Mouse (Mus musculus) 416B (cell line): ENCODE results near the gene Pbld2.
"Not testable (repeated sequence)": the region's sequence is repeated elsewhere in the genome, so short reads cannot be mapped to it uniquely, and the experiment has no call there.

ENCODE experiments used
- DNase-seq: peaks from one replicate; pipeline ENCODE4 v3.0.0; 2011; ENCODE audit warnings: low read depth

Gene Pbld2

DNA sequence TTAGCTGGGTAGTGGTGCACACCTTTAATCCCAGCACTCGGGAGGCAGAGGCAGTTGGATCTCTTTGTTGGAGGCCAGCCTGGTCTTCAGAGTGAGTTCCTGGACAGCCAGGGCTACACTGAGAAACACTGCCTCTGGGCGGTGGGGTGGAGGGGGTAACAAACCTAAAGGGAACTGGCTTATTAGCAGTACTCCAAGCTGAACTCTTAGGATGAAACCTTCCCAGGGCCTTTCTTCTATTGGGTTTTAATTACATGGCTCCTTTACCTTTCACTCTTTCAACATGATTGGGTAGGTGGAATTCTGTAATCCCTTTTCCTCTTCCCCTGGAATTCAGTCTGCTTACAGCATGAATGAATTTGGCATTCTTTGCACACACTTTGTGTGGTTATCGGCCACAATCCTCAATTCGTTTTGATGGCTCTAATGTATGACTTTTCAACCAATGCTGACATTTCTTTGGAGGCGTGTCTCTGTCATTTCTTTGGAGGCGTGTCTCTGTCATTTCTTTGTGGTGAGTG is 1.4 kb downstream of the Pbld2 start:
- DNase-seq: no peak

GRCm38 (mm10) chr10:63026156-63026794 is 2.2 kb downstream of the Pbld2 start:
- no peak for DNase-seq

DNA sequence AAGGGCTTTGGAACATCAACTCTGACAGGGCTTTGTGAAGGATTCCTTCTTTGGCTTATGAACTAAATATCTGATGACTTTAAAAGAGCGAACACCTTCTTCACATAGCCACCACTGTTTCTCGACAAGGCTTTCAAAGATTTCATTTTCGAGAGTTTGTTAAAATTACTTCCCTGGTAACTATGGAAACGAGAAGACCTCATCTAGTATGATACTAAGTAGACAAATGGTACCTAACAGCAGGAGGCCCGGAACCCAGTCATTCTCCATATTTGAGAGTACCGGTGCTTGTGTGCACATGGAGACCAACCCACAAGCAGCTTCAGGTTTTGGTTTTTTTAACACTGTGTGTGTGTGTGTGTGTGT is 2.7 kb downstream of the Pbld2 start:
- DNase-seq: no peak

DNA sequence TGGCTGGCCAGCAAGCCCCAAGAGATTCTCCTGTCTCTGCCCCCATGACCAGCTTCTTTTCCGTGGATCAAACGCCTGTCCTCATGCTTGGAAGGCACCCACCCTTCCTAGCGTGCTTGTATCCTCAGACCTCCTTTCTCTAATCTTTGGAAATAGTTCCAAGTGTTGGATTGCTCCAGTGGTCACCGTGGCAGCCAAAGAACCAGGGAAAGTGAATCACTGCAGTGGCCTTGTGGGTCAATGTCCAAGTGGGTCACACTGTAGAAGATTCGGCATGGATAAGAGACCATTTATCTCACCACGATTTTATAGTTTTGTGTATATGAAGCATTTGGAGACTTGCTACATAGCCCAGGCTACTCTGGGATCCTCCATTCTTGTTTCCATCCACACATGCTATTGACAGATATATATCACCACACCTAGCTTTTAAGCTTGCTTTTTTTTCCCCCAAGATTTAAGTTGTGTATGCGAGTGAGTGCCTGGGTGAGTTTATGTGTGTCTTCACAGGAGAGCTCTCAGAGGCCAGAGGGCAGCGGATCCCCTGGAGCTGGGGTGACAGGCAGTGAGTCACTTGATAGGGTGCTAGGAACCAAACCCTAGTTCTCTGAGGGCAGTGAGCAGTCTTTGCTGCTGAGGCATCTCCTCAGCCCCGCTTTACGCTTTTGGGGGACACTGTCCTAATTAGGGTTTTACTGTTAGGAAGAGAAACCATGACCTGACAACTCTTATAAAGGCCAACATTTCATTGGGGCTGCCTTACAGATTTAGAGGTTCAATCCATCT is 3.5 kb downstream of the Pbld2 start:
- no peak for DNase-seq

- DNase-seq: no peak
Observed at GRCm38 (mm10) chr10:63028396-63028795, 4.3 kb downstream of the Pbld2 start.

DNA sequence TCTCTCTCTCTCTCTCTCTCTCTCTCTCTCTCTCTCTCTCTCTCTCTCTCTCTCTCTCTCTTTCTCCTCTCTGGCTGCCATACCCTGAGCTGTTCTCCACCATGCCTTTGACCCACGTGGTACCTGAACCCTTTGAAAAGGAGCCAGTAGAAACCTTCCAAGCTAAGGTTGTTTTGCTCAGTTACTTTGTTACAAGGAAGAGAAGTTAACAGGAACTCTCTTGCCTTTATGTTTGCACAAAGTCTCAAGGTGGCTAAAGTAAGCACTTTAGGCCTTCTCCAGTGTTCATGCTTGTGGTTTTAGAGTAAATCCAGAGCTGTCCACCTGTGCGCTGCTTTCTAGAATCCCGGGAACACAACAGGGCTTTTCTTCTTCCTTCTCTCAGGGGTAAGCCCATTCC is 8.2 kb downstream of the Pbld2 start:
- DNase-seq: no peak

DNA sequence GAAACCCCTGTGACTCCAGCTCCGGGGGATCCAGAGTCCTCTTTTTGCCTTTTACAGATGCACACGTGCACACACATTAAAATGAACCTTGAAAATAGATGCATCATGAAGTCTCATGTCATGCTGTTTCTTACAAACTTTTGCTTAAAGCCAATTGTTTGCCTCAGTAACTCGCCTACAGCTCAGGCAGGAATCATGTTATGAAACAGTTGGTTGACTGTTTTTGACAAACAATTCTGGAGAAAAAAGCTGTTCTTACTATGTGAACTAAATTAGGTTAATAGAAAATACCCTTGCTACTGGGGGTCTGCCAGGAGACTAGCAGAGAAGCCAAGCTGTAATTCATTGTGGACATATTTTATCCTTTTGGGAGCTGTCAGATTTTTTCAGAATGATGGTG is 8.8 kb downstream of the Pbld2 start:
- no peak for DNase-seq

DNA sequence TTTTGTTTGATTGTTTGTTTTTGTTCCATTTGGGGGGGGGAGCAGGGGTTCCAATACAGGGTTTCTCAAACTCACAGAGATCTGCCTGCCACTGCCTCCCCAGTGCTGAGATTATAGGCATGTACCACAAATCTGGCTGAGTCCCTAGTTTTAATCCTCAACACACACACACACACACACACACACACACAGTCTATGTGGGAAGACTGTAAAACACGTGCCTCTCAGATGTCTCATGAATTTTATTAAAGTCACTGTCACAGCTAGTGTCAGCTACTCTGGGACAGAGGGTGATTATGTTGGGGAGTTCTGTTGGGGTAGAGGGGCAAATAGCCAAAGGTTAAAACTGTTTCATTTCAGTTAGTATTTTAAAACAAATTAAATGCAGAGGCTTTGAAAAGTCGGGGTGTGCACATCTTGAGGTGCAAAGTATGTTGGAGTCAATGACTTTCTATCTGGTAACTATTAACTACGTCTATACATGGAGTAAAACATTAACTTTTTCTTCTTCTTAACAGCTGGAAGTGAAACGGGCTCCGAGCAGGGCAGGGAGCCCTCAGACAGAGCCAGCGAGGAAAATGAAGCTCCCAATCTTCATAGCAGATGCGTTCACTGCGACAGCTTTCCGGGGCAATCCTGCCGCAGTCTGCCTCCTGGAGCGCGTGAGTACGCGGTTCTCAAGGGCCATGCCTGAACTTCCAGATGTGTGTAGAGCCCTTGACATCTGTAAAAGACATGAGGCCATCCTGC is 14.6 kb downstream of the Pbld2 start:
- no peak for DNase-seq

- no peak for DNase-seq
Observed at GRCm38 (mm10) chr10:63039867-63040628, 15.9 kb downstream of the Pbld2 start.

DNA sequence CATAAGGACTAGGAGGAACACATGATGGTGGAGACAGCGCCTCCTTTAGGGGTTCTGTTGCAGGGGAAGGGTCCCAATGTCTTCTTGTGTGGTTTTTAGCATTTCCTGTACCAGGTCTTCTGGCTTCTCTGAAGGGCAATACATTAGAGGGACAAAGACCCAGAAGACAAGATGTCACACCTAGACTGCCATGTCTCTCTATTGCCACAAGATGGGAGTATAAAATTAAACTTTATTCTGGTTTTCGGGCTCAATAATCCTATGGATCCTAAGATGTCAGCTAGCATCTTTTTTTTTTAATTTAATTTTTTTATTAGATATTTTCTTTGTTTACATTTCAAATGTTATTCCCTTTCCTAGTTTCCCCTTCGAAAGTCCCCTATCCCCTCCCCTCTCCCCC is 19.0 kb downstream of the Pbld2 start:
- peak; percentile 40 for DNase-seq

DNA sequence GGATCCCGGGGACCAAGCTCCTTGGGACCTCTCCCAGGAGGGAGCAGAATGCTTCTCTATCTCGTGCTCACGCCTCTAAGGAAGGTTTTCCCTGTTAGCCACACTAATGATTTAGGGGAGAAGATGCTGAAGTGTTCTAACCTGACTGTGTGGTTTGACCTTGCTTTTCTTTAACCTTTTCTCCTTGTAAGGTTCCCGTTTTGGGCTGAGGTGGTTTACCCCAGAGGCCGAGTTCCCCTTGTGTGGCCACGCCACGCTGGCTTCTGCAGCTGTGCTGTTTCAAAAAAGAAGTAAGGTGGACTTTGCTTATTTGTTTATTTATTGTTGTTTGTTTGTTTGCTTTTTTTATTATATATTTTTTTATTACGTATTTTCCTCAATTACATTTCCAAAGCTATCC is 23.6 kb downstream of the Pbld2 start:
- DNase-seq: no peak

DNA sequence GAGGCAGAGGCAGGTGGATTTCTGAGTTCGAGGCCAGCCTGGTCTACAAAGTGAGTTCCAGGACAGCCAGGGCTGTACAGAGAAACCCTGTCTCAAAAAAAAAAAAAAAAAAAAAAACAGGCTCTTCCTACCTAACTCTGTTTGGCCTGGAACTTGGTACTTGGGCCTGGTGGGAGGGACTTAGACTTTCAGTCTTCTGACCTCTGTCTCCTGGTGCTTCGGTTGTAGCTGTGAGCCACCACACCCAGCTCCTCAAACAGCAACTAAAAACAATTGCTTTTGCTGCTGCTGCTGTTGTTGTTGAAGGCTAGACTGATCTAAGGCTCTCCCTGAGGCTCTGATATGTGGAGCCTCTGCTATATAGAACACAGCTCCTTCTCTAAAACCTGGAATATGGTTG is 25.0 kb downstream of the Pbld2 start:
- DNase-seq: no peak

DNA sequence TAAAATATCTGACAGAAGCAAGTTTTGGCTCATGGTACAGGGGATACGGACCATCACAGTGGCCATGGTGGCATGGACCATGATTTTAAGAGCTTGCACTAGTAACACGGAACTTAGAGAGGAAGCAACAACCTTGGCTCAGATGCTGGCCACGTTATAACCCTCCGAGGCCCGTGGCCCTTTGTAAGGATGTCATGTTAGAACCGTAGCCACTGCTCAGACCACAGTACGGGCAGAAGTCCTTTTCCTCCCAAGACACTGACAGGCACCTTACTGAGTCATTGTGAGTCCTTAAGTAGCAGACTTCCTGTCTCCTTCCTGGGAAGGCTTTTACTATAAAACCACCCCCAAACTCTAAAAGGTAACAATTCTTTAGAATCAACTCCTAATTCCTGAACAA is 27.2 kb downstream of the Pbld2 start:
- peak; percentile 69 for DNase-seq

DNA sequence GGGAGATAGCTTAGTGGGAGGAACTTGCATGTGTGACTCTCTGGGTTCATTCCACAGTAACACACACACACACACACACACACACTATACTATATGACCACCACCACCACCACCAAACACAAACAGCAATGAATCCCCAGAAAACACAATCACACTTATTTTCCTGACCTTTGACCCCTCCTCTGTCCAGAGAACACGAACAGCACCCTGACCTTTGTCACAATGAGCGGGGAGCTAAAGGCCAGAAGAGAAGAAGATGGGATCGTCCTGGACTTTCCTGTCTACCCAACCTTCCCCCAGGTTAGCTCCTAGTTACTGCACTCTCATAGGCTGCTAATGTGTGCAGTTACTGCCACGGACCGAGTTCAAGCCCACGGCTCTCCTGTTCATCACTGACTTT is 27.9 kb downstream of the Pbld2 start:
- no peak for DNase-seq

DNA sequence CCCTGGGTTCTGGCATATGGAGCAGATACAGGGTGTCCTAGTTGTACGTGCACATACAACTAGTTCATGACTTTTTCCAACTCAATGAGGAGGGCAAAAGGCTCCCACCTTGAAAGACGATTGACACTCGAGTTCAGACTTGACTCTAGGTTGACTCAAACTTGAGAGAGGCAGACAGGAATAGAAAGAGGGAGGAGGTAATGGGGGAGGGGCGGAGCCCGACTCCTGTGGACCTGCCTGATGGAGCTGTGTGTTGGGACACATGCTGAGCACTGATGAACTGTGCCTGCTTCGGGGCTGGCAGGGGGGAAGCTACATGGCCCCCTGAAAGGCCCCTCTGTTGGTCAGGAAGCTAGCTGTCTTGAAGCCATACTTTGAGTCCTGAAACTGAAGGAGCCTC is 28.9 kb downstream of the Pbld2 start:
- DNase-seq: no peak

GRCm38 (mm10) chr10:63054071-63054470 is 30.0 kb downstream of the Pbld2 start:
- DNase-seq: not testable (repeated sequence)

GRCm38 (mm10) chr10:63054586-63054985 is 30.5 kb downstream of the Pbld2 start:
- DNase-seq: peak; percentile 26

- no peak for DNase-seq
Observed at GRCm38 (mm10) chr10:63056966-63057750, 33.0 kb downstream of the Pbld2 start.

GRCm38 (mm10) chr10:63059862-63060261 is 35.7 kb downstream of the Pbld2 start, which contains the start of gene Pbld1:
Gene Pbld1, plus strand, starts transcription at chr10:63060162.
- no peak for DNase-seq

- peak; percentile 18 for DNase-seq
Observed at GRCm38 (mm10) chr10:63060406-63060805, 36.3 kb downstream of the Pbld2 start.

- DNase-seq: no peak
Observed at GRCm38 (mm10) chr10:63061266-63061665, 37.2 kb downstream of the Pbld2 start.
